Comparison of ENCODE assay signal across 12 mouse cellular contexts in genomic region chr13:28697796-28698678, GRCm38 (mm10).
DNase-seq lines count a peak whose midpoint lies in the region; ATAC-seq and TF ChIP-seq lines count a peak whose summit lies in the region.
"Had no signal": no experiment of that assay in that cellular context is flagged by ENCODE, and none has a peak within 500 bp of the region (broad histone marks: within the 10 kb centered on the region; RNA-seq: fewer than 3 reads in every experiment).

No protein-coding gene starts in this region.

- no peak overlapping the region for H3K27ac ChIP-seq in hindbrain, embryonic 15.5 days (replicated peaks)
- H3K27ac ChIP-seq in midbrain, embryonic 13.5 days: peak overlapping the region; percentile 46
- no peak overlapping the region for H3K27ac ChIP-seq in layer of hippocampus, adult 2 months

- peak; percentile 50; the same call in 1 of the 2 replicates for ATAC-seq in hindbrain, embryonic 15.5 days (ENCODE audit: low FRiP score, low read depth)
- ATAC-seq in midbrain, embryonic 13.5 days: peak; percentile 69

- TF ChIP-seq CTCF in layer of hippocampus, adult 2 months (conservative IDR thresholded peaks at IDR 0.05): no peak

- H3K4me3 ChIP-seq in hindbrain, embryonic 15.5 days: no peak overlapping the region
- no peak overlapping the region for H3K4me3 ChIP-seq in midbrain, embryonic 13.5 days (replicated peaks)
- H3K4me3 ChIP-seq in layer of hippocampus, adult 2 months: no peak overlapping the region

- no peak overlapping the region for H3K4me2 ChIP-seq in hindbrain, embryonic 15.5 days
- peak overlapping the region; percentile 9; the same call in 1 of the 2 replicates for H3K4me2 ChIP-seq in midbrain, embryonic 13.5 days (replicated peaks)

- peak; percentile 63 for DNase-seq in embryo, embryonic 10 days (ENCODE audit: low spot score)
- peak; percentile 42 for DNase-seq in embryo, embryonic 9.5 days (ENCODE audit: extremely low spot score)
- no peak for DNase-seq in left cerebral cortex, adult 11 months (ENCODE audit: low spot score)
- no peak for DNase-seq in layer of hippocampus, adult 2 months (ENCODE audit: low spot score in 2 of 2)
- no peak for DNase-seq in right cerebral cortex, adult 2 months (ENCODE audit: low spot score in 2 of 2)
- DNase-seq: adrenal gland, postnatal 25 days; cerebellum, postnatal 10 days; gastrocnemius, postnatal 14 days; right cerebral cortex, adult 18-20 months; thymus, postnatal 36 days had no signal

- H3K9ac ChIP-seq in hindbrain, embryonic 15.5 days: no peak overlapping the region
- H3K9ac ChIP-seq in midbrain, embryonic 13.5 days (replicated peaks): no peak overlapping the region

- 19% methylated on average over 12 of the region's 12 CpGs for WGBS in hindbrain, embryonic 15.5 days
- WGBS in midbrain, embryonic 13.5 days: 15% methylated on average over 12 of the region's 12 CpGs

- H3K36me3 ChIP-seq in hindbrain, embryonic 15.5 days: no peaks in the 10 kb centered on the region
- H3K36me3 ChIP-seq in midbrain, embryonic 13.5 days: no peaks in the 10 kb centered on the region

- no peaks in the 10 kb centered on the region for H3K9me3 ChIP-seq in hindbrain, embryonic 15.5 days
- no peaks in the 10 kb centered on the region for H3K9me3 ChIP-seq in midbrain, embryonic 13.5 days

- H3K27me3 ChIP-seq in hindbrain, embryonic 15.5 days: no peaks in the 10 kb centered on the region
- H3K27me3 ChIP-seq in midbrain, embryonic 13.5 days: no peaks in the 10 kb centered on the region

- peaks cover 10% of the 10 kb centered on the region for H3K4me1 ChIP-seq in hindbrain, embryonic 15.5 days (replicated peaks)
- H3K4me1 ChIP-seq in midbrain, embryonic 13.5 days (replicated peaks): peaks cover 32% of the 10 kb centered on the region

Comparison
In these comparisons a context has a peak if more than half of its experiments do, and no peak if none do; other contexts are left out.
1. DNase-seq: peak in embryo, embryonic 10 days (single experiment) and embryo, embryonic 9.5 days (single experiment); none in left cerebral cortex, adult 11 months (single experiment), layer of hippocampus, adult 2 months (0 of 2) and right cerebral cortex, adult 2 months (0 of 2).